Mouse (Mus musculus) lung, embryonic 16.5 days (tissue): ENCODE results near the gene Trex2. TPM values are rescaled to one million over a fixed set of nuclear protein-coding genes. Genes with fewer than 3 reads are reported as not detected.

Source experiments
- ATAC-seq: fragments of 200-750 bp; cut with Nextera tagmentation; 2 replicates; pipeline ENCODE4 v1.8.0; 2017; ENCODE audit warnings: low read depth, mild to moderate bottlenecking, moderate library complexity
- H3K27ac ChIP-seq: fragments of 300-500 bp; sonication (generic); 2 replicates; pipeline ENCODE4 v1.5.1; 2014; ENCODE audit warnings: mild to moderate bottlenecking, control low read depth, low read length
- H3K27me3 ChIP-seq: fragments of 300-500 bp; sonication (generic); 2 replicates; pipeline ENCODE4 v1.6.1; 2014; ENCODE audit warnings: low read depth, low read length, mixed read lengths; ENCODE audit not compliant: control insufficient read depth, insufficient read depth
- H3K36me3 ChIP-seq: fragments of 300-500 bp; sonication (generic); 2 replicates; pipeline ENCODE4 v1.6.1; 2014; ENCODE audit warnings: low read length; ENCODE audit not compliant: control insufficient read depth, insufficient read depth
- H3K4me1 ChIP-seq: fragments of 300-500 bp; sonication (generic); replicated peaks from 2 replicates; pipeline ENCODE4 v1.6.1; 2014; ENCODE audit warnings: low read length, mixed read lengths; ENCODE audit not compliant: control insufficient read depth, insufficient read depth
- H3K4me2 ChIP-seq: fragments of 300-500 bp; sonication (generic); 2 replicates; pipeline ENCODE4 v1.6.1; 2014; ENCODE audit warnings: low read depth, low read length, control low read depth
- H3K4me3 ChIP-seq: fragments of 300-500 bp; sonication (generic); 2 replicates; pipeline ENCODE4 v1.5.1; 2014; ENCODE audit warnings: mild to moderate bottlenecking, low read length, control low read depth
- H3K9ac ChIP-seq: fragments of 300-500 bp; sonication (generic); 2 replicates; pipeline ENCODE4 v1.6.1; 2014; ENCODE audit warnings: low read length, control low read depth
- H3K9me3 ChIP-seq: fragments of 300-500 bp; sonication (generic); 2 replicates; pipeline ENCODE4 v1.6.1; 2016; ENCODE audit warnings: low read length; ENCODE audit not compliant: control insufficient read depth
- WGBS: fragments of 180-500 bp; shearing (Covaris S2); extraction: QIAGEN DNeasy Blood & Tissue Kit; methylation state at CpG from one replicate; pipeline ENCODE4 v1.1.7; 2014; 5-methylcytosine and 5-hydroxymethylcytosine counted together
- polyA plus RNA-seq: library from polyadenylated mRNA; unstranded; fragments of >200 nt; fragmentation: Nextera tagmentation; extraction: Ambion mirVana; gene quantifications from 2 replicates; pipeline ENCODE4 v1.2.1, GENCODE M21; 2015

Gene Trex2
- polyA plus RNA-seq, 1 experiment from 2014 or later: not detected

GRCm38 (mm10) chrX:73475658-73476256 lies 40.6 kb upstream of the Trex2 start:
- 100% methylated on average over 1 of the region's 1 CpGs for WGBS
- ATAC-seq: no peak
- Histone ChIP-seq H3K4me3 (no peak overlapping the region), H3K4me1 (peaks cover 30% of the 10 kb centered on the region), H3K9me3 (no peaks in the 10 kb centered on the region), H3K9ac (0 out of 2 replicates have a peak overlapping the region, but pooled peaks have one; percentile 20), H3K4me2 (no peak overlapping the region), H3K27me3 (no peaks in the 10 kb centered on the region), H3K36me3 (no peaks in the 10 kb centered on the region), H3K27ac (peak overlapping the region; percentile 91)

- 45% methylated on average over 12 of the region's 12 CpGs for WGBS
- peak; percentile 80 for ATAC-seq
- no peak overlapping the region for H3K4me2 ChIP-seq
- no peaks in the 10 kb centered on the region for H3K36me3 ChIP-seq
- peaks cover 20% of the 10 kb centered on the region for H3K4me1 ChIP-seq
- no peaks in the 10 kb centered on the region for H3K27me3 ChIP-seq
- no peak overlapping the region; the same call in 1 of the 2 replicates for H3K9ac ChIP-seq
- no peaks in the 10 kb centered on the region for H3K9me3 ChIP-seq
- H3K4me3 ChIP-seq: no peak overlapping the region
- H3K27ac ChIP-seq: peak overlapping the region; percentile 91
These were observed 39.4 kb upstream of the Trex2 start for GRCm38 (mm10) chrX:73474340-73475165.

- Histone ChIP-seq H3K9me3 (no peaks in the 10 kb centered on the region), H3K4me1 (peaks cover 25% of the 10 kb centered on the region), H3K9ac (no peak overlapping the region), H3K27ac (no peak overlapping the region), H3K4me2 (no peak overlapping the region), H3K27me3 (no peaks in the 10 kb centered on the region), H3K4me3 (no peak overlapping the region), H3K36me3 (no peaks in the 10 kb centered on the region)
- no peak for ATAC-seq
- 83% methylated on average over 3 of the region's 3 CpGs for WGBS
These were observed 36.6 kb upstream of the Trex2 start for GRCm38 (mm10) chrX:73471764-73472163.

- Histone ChIP-seq H3K9me3 (no peaks in the 10 kb centered on the region), H3K27me3 (no peaks in the 10 kb centered on the region), H3K4me3 (no peak overlapping the region), H3K4me1 (peaks cover 14% of the 10 kb centered on the region), H3K36me3 (no peaks in the 10 kb centered on the region), H3K4me2 (no peak overlapping the region), H3K27ac (peak overlapping the region; percentile 71), H3K9ac (no peak overlapping the region; the same call in 1 of the 2 replicates)
- WGBS: 38% methylated on average over 1 of the region's 1 CpGs
- ATAC-seq: peak; percentile 8; the same call in 1 of the 2 replicates
These were observed 33.6 kb upstream of the Trex2 start for GRCm38 (mm10) chrX:73468752-73469151.

GRCm38 (mm10) chrX:73468330-73468729 lies 33.2 kb upstream of the Trex2 start:
- Histone ChIP-seq H3K36me3 (no peaks in the 10 kb centered on the region), H3K27me3 (no peaks in the 10 kb centered on the region), H3K4me1 (peaks cover 14% of the 10 kb centered on the region), H3K27ac (peak overlapping the region; percentile 71), H3K4me3 (no peak overlapping the region), H3K9ac (no peak overlapping the region), H3K4me2 (no peak overlapping the region), H3K9me3 (no peaks in the 10 kb centered on the region)
- 53% methylated on average over 3 of the region's 3 CpGs for WGBS
- ATAC-seq: peak; percentile 67

- no peaks in the 10 kb centered on the region for H3K27me3 ChIP-seq
- 45% methylated on average over 5 of the region's 5 CpGs for WGBS
- no peak overlapping the region for H3K4me3 ChIP-seq
- no peak overlapping the region for H3K4me2 ChIP-seq
- H3K4me1 ChIP-seq: peaks cover 14% of the 10 kb centered on the region
- H3K9ac ChIP-seq: no peak overlapping the region
- peak overlapping the region; percentile 71 for H3K27ac ChIP-seq
- peak; percentile 50; the same call in 1 of the 2 replicates for ATAC-seq
- no peaks in the 10 kb centered on the region for H3K9me3 ChIP-seq
- H3K36me3 ChIP-seq: no peaks in the 10 kb centered on the region
These were observed 32.5 kb upstream of the Trex2 start for GRCm38 (mm10) chrX:73467446-73468241.

GRCm38 (mm10) chrX:73465483-73466186 lies 30.5 kb upstream of the Trex2 start:
- no peak overlapping the region for H3K9ac ChIP-seq
- no peak overlapping the region for H3K4me2 ChIP-seq
- H3K27me3 ChIP-seq: no peaks in the 10 kb centered on the region
- H3K27ac ChIP-seq: peak overlapping the region; percentile 85
- H3K4me3 ChIP-seq: no peak overlapping the region
- peaks cover 14% of the 10 kb centered on the region for H3K4me1 ChIP-seq
- peak; percentile 88 for ATAC-seq
- no peaks in the 10 kb centered on the region for H3K9me3 ChIP-seq
- H3K36me3 ChIP-seq: no peaks in the 10 kb centered on the region
- WGBS: 32% methylated on average over 9 of the region's 9 CpGs

- Histone ChIP-seq H3K36me3 (no peaks in the 10 kb centered on the region), H3K27ac (no peak overlapping the region), H3K9ac (no peak overlapping the region), H3K27me3 (no peaks in the 10 kb centered on the region), H3K9me3 (no peaks in the 10 kb centered on the region), H3K4me3 (no peak overlapping the region), H3K4me1 (0 out of 2 replicates have a peak, but pooled peaks cover 3% of the 10 kb centered on the region), H3K4me2 (no peak overlapping the region)
- 72% methylated on average over 4 of the region's 4 CpGs for WGBS
- ATAC-seq: no peak
These were observed 25.6 kb upstream of the Trex2 start for GRCm38 (mm10) chrX:73460792-73461191.
